Mouse (Mus musculus): ENCODE measurements around the gene Nod2. TPM values are rescaled to one million over a fixed set of nuclear protein-coding genes. Genes with fewer than 3 reads are reported as not detected.

The Nod2 gene
- polyA plus RNA-seq, 1 experiment, result 0.43 TPM

DNA sequence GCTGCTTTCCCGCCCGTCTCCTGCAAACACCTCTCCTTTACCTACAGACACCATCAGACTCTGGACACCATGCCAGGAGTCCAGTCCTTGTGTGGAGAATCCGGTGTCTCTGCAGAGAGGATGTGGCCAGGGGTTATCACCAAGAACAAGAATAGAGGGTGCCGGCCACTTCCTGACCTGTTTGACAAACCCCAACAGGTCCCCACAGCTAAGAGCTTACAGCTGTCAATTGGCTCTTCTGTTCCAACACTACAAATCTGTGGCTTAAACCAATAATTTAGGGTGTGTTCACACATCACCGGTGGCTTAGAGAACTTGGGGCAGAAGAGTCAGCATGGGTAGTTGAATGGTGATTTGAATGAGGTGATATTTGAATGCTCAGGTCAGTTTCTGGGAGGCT, 28.5 kb upstream of the Nod2 start:
- Histone ChIP-seq H3K79me3 (ENCODE audit: low read depth) (no peaks in the 10 kb centered on the region), H3K27me3 (ENCODE audit: control insufficient read depth, insufficient read depth, insufficient read length) (peaks cover 34% of the 10 kb centered on the region), H3K79me2 (ENCODE audit: control insufficient read depth, insufficient read depth) (no peaks in the 10 kb centered on the region), H3K4me3 (ENCODE audit: insufficient read depth, poor library complexity, severe bottlenecking) (no peak overlapping the region), H3K36me3 (ENCODE audit: control insufficient read depth, insufficient read depth) (no peaks in the 10 kb centered on the region), H3ac (ENCODE audit: control insufficient read depth, insufficient read length, low read depth) (no peak overlapping the region)
- TF ChIP-seq CEBPB (IDR thresholded peaks at IDR 0.05; ENCODE audit: low read depth), result no peak
- no peak for TF ChIP-seq FOSL1 (IDR thresholded peaks at IDR 0.05; ENCODE audit: insufficient read depth, low read length, poor library complexity, severe bottlenecking)
- TF ChIP-seq CTCF (IDR thresholded peaks at IDR 0.05; ENCODE audit: control insufficient read depth, insufficient read depth, insufficient read length), result no peak
- no peak for TF ChIP-seq MAX (IDR thresholded peaks at IDR 0.05)
- no peak for TF ChIP-seq USF1 (IDR thresholded peaks at IDR 0.05; ENCODE audit: low read depth)
- TF ChIP-seq MYOG (IDR thresholded peaks at IDR 0.05; ENCODE audit: control insufficient read depth, extremely low read depth, insufficient read length), result no peak
- no peak for TF ChIP-seq MYOD1 (IDR thresholded peaks at IDR 0.05; ENCODE audit: control insufficient read depth, insufficient read length, low read depth)

DNA sequence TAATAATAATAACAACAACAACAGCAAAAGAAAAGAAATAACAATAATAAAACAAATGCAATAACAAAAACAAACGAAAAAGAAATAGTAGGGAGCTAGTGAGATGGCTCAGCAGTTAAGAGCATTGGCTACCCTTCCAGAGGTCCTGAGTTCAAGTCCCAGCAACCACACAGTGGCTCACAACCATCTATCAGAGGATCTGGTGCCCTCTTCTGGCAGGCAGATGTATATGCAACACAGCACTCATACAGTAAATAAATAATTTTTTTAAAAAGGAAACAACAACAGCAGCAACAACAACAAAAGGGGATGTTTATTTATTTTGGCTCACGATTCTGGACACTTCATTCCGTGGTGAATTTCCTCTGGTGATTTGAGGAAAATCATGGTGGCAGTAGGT, 27.6 kb upstream of the Nod2 start:
- H3K27me3 ChIP-seq (ENCODE audit: control insufficient read depth, insufficient read depth, insufficient read length), result peaks cover 43% of the 10 kb centered on the region
- no peak overlapping the region for H3ac ChIP-seq (ENCODE audit: control insufficient read depth, insufficient read length, low read depth)
- no peaks in the 10 kb centered on the region for H3K79me3 ChIP-seq (ENCODE audit: low read depth)
- H3K4me3 ChIP-seq (ENCODE audit: insufficient read depth, poor library complexity, severe bottlenecking), result no peak overlapping the region
- H3K36me3 ChIP-seq (ENCODE audit: control insufficient read depth, insufficient read depth), result no peaks in the 10 kb centered on the region
- TF ChIP-seq FOSL1 (IDR thresholded peaks at IDR 0.05; ENCODE audit: insufficient read depth, low read length, poor library complexity, severe bottlenecking), result no peak
- TF ChIP-seq MYOG (IDR thresholded peaks at IDR 0.05; ENCODE audit: control insufficient read depth, extremely low read depth, insufficient read length), result no peak
- TF ChIP-seq MYOD1 (IDR thresholded peaks at IDR 0.05; ENCODE audit: control insufficient read depth, insufficient read length, low read depth), result no peak
- no peak for TF ChIP-seq CTCF (IDR thresholded peaks at IDR 0.05; ENCODE audit: control insufficient read depth, insufficient read depth, insufficient read length)
- no peak for TF ChIP-seq USF1 (IDR thresholded peaks at IDR 0.05; ENCODE audit: low read depth)
- TF ChIP-seq MAX (IDR thresholded peaks at IDR 0.05), result no peak
- TF ChIP-seq CEBPB (IDR thresholded peaks at IDR 0.05; ENCODE audit: low read depth), result no peak
- no peaks in the 10 kb centered on the region for H3K79me2 ChIP-seq (ENCODE audit: control insufficient read depth, insufficient read depth)

DNA sequence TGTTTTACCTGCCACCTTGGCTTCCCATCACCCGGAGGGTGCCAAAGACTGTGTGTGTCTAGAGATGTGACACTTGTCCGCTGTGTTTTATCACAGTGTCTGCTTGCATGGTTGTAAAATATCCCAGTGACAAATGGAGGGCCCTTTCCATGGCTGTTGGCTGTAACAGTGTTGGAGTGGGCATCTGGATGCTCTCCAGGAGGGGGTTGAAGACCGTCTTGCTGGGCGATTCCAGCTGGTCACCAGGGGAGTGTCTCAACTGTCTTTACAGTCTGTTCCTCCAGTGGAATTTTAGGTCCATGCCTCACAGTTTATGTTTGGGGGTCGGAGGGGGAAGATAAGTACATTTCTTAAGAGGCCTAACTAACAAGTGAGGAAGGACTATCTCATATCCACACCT, 26.2 kb upstream of the Nod2 start:
- no peak for TF ChIP-seq USF1 (IDR thresholded peaks at IDR 0.05; ENCODE audit: low read depth)
- TF ChIP-seq CTCF (IDR thresholded peaks at IDR 0.05; ENCODE audit: control insufficient read depth, insufficient read depth, insufficient read length), result no peak
- no peak for TF ChIP-seq CEBPB (IDR thresholded peaks at IDR 0.05; ENCODE audit: low read depth)
- no peak for TF ChIP-seq MAX (IDR thresholded peaks at IDR 0.05)
- TF ChIP-seq MYOG (IDR thresholded peaks at IDR 0.05; ENCODE audit: control insufficient read depth, extremely low read depth, insufficient read length), result no peak
- no peak for TF ChIP-seq MYOD1 (IDR thresholded peaks at IDR 0.05; ENCODE audit: control insufficient read depth, insufficient read length, low read depth)
- no peak for TF ChIP-seq FOSL1 (IDR thresholded peaks at IDR 0.05; ENCODE audit: insufficient read depth, low read length, poor library complexity, severe bottlenecking)
- Histone ChIP-seq H3ac (ENCODE audit: control insufficient read depth, insufficient read length, low read depth) (no peak overlapping the region), H3K79me3 (ENCODE audit: low read depth) (no peaks in the 10 kb centered on the region), H3K27me3 (ENCODE audit: control insufficient read depth, insufficient read depth, insufficient read length) (peaks cover 46% of the 10 kb centered on the region), H3K36me3 (ENCODE audit: control insufficient read depth, insufficient read depth) (no peaks in the 10 kb centered on the region), H3K4me3 (ENCODE audit: insufficient read depth, poor library complexity, severe bottlenecking) (no peak overlapping the region), H3K79me2 (ENCODE audit: control insufficient read depth, insufficient read depth) (no peaks in the 10 kb centered on the region)

DNA sequence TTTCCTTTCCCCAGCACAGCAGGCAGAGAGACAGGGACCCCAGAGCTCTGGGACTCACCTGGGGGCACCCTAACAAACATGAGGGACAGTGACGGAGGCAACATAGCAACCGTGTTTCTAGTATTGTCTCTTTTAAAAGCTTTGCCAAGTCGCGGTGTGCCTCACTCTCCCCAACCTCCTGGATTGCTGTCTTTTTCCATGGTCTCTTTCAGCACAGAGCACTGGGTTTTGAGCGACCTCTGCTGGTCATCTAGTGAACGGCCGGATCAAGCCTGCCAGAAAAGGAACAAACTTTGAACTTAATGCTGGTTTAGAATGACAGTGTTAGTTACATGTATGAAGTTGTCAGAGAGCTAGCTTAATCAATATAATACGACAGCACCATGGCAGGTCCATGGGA, 25.7 kb upstream of the Nod2 start:
- Histone ChIP-seq H3ac (ENCODE audit: control insufficient read depth, insufficient read length, low read depth) (no peak overlapping the region), H3K4me3 (ENCODE audit: insufficient read depth, poor library complexity, severe bottlenecking) (no peak overlapping the region), H3K79me3 (ENCODE audit: low read depth) (no peaks in the 10 kb centered on the region), H3K27me3 (ENCODE audit: control insufficient read depth, insufficient read depth, insufficient read length) (peaks cover 49% of the 10 kb centered on the region), H3K36me3 (ENCODE audit: control insufficient read depth, insufficient read depth) (no peaks in the 10 kb centered on the region), H3K79me2 (ENCODE audit: control insufficient read depth, insufficient read depth) (no peaks in the 10 kb centered on the region)
- no peak for TF ChIP-seq FOSL1 (IDR thresholded peaks at IDR 0.05; ENCODE audit: insufficient read depth, low read length, poor library complexity, severe bottlenecking)
- no peak for TF ChIP-seq MYOD1 (IDR thresholded peaks at IDR 0.05; ENCODE audit: control insufficient read depth, insufficient read length, low read depth)
- TF ChIP-seq CEBPB (IDR thresholded peaks at IDR 0.05; ENCODE audit: low read depth), result no peak
- no peak for TF ChIP-seq MYOG (IDR thresholded peaks at IDR 0.05; ENCODE audit: control insufficient read depth, extremely low read depth, insufficient read length)
- TF ChIP-seq CTCF (IDR thresholded peaks at IDR 0.05; ENCODE audit: control insufficient read depth, insufficient read depth, insufficient read length), result peak; percentile 49
- no peak for TF ChIP-seq MAX (IDR thresholded peaks at IDR 0.05)
- TF ChIP-seq USF1 (IDR thresholded peaks at IDR 0.05; ENCODE audit: low read depth), result no peak

DNA sequence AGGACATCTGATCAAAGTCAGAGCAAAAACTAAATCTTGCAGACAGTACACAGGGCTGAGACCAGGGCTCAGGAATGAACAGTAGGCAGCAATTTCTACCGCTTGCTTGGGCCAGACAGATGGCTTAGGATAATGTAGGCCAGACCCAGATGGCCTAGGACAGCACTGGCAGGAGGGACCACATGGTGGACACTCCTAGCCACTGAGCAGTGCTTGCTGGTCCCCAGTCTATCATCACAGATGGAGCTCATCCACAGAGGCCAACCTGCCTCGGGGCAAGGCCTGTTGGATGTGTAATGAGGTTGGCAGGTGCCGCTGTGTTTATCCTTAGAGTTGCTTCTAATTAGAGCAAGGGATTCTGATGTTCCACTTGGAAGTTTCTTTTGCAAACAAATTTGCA, 23.8 kb upstream of the Nod2 start:
- TF ChIP-seq USF1 (IDR thresholded peaks at IDR 0.05; ENCODE audit: low read depth), result no peak
- TF ChIP-seq FOSL1 (IDR thresholded peaks at IDR 0.05; ENCODE audit: insufficient read depth, low read length, poor library complexity, severe bottlenecking), result no peak
- no peak for TF ChIP-seq CEBPB (IDR thresholded peaks at IDR 0.05; ENCODE audit: low read depth)
- TF ChIP-seq CTCF (IDR thresholded peaks at IDR 0.05; ENCODE audit: control insufficient read depth, insufficient read depth, insufficient read length), result no peak
- TF ChIP-seq MAX (IDR thresholded peaks at IDR 0.05), result no peak
- TF ChIP-seq MYOG (IDR thresholded peaks at IDR 0.05; ENCODE audit: control insufficient read depth, extremely low read depth, insufficient read length), result no peak
- no peak for TF ChIP-seq MYOD1 (IDR thresholded peaks at IDR 0.05; ENCODE audit: control insufficient read depth, insufficient read length, low read depth)
- no peak overlapping the region for H3K4me3 ChIP-seq (ENCODE audit: insufficient read depth, poor library complexity, severe bottlenecking)
- H3K79me3 ChIP-seq (ENCODE audit: low read depth), result no peaks in the 10 kb centered on the region
- no peaks in the 10 kb centered on the region for H3K79me2 ChIP-seq (ENCODE audit: control insufficient read depth, insufficient read depth)
- no peak overlapping the region for H3ac ChIP-seq (ENCODE audit: control insufficient read depth, insufficient read length, low read depth)
- no peaks in the 10 kb centered on the region for H3K36me3 ChIP-seq (ENCODE audit: control insufficient read depth, insufficient read depth)
- peaks cover 55% of the 10 kb centered on the region for H3K27me3 ChIP-seq (ENCODE audit: control insufficient read depth, insufficient read depth, insufficient read length)

DNA sequence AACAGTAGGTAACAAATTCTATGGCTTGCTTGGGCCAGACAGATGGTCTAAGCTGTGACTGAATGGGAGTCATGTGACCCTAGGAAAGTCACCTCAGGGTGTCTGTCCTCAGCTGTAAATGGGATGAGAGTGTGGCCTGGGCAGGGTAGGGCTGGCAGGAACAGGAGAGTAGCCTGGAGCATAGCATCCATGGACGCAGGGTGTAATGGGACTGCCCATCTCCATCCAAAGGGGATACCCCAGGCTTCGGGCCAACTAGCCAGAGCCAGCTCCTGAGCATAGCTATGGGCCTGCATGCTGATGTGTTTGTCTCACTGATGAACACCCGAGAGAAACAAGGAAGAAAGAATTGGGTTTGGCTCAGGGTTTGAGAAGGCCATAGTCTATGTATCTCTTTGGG, 22.8 kb upstream of the Nod2 start:
- H3K79me2 ChIP-seq (ENCODE audit: control insufficient read depth, insufficient read depth), result no peaks in the 10 kb centered on the region
- no peaks in the 10 kb centered on the region for H3K79me3 ChIP-seq (ENCODE audit: low read depth)
- TF ChIP-seq MYOG (IDR thresholded peaks at IDR 0.05; ENCODE audit: control insufficient read depth, extremely low read depth, insufficient read length), result no peak
- TF ChIP-seq USF1 (IDR thresholded peaks at IDR 0.05; ENCODE audit: low read depth), result no peak
- H3K27me3 ChIP-seq (ENCODE audit: control insufficient read depth, insufficient read depth, insufficient read length), result peaks cover 54% of the 10 kb centered on the region
- no peak overlapping the region for H3ac ChIP-seq (ENCODE audit: control insufficient read depth, insufficient read length, low read depth)
- H3K4me3 ChIP-seq (ENCODE audit: insufficient read depth, poor library complexity, severe bottlenecking), result no peak overlapping the region
- H3K36me3 ChIP-seq (ENCODE audit: control insufficient read depth, insufficient read depth), result no peaks in the 10 kb centered on the region

Measured in C2C12 (cell line).